Mouse (Mus musculus): Measurements from ENCODE around the gene Cdca5.

Gene Cdca5

DNA sequence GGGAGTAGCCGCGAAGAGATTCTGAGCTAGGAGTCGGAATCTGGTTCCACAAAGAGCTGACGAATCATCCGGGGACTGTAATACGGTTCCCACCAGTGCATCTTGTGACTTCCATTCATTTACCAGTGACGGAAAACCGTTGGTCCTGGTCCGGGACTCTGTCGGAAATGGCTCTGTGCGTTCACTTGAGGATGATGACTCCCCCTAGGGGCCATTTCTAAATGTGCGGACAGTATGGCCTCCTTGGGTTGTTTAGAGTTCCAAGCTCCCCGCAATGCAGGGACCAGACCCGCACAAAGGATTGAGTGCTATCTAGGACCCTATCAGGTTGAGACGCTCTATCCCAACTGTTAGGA lies 56.6 kb downstream of the Cdca5 start, which contains the start of gene Arl2:
Gene Arl2 (minus strand): TSS at position 155 of the 356 bp plus-strand sequence.
- DNase-seq (ENCODE audit: low read depth): peak; percentile 92
